Mouse (Mus musculus): Measurements from ENCODE around the gene Chrm5. TPM values are rescaled to one million over a fixed set of nuclear protein-coding genes. Genes with fewer than 3 reads are reported as not detected.

Chrm5 gene
- polyA plus RNA-seq (2012; rRNA removed) = not detected in 2 replicates

DNA sequence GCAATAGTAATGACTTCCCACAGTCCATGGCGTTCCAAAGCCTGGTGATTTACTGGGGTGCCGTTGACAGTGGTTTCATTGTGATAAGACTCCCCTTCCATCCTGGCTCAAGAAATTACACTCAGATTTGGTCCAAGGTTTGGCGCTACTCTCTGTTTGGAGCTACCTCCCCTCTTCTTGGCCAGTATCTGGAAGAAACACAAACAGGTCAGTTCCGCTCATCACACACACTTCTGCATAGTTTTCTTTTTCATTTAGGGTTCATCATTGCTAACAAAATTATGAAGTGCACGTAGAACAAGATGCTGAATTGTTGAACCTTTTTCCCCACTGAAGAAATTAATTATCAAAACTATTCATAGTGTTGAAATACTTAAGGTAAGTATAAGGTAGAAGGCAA lies at the start of gene Chrm5:
TSS of gene Chrm5 (minus strand) at position 101 of the 400 bp plus-strand sequence.

DNA sequence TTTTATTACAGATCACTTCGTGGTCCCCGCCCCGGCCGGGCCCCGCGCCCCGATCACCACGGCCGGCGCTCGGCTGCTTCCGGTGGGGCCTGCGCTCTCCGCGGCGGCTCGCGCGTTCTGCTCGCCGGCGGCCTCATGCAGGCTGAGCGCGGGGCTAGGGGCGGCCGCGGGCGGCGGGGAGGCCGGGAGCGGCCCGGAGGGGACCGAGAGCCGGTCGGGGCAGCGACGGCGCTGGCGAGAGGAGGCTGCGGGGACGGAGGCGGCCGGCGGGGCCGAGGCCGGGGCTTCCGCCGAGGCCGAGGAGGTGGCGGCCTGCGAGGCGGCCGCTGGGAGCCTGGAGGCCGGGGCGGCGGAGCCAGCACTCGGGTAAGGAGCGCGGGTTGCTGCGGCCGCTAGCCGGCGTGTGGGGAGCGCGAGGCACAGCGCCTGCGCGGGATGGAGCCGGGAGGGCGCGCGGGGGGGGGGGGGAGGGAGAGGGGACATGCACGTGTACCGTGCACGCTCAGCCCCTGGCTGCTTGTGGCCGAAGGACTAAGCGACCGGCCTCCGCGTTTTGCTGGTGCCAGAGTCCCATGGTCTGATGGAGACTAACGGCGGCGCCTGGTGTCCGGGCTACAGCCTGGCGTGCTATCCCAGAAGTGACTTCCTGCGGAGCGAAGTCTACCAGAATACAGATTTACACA lies 12.4 kb upstream of the Chrm5 start, which contains the start of gene Aven:
TSS of gene Aven (plus strand) at position 109 of the 683 bp plus-strand sequence.

DNA sequence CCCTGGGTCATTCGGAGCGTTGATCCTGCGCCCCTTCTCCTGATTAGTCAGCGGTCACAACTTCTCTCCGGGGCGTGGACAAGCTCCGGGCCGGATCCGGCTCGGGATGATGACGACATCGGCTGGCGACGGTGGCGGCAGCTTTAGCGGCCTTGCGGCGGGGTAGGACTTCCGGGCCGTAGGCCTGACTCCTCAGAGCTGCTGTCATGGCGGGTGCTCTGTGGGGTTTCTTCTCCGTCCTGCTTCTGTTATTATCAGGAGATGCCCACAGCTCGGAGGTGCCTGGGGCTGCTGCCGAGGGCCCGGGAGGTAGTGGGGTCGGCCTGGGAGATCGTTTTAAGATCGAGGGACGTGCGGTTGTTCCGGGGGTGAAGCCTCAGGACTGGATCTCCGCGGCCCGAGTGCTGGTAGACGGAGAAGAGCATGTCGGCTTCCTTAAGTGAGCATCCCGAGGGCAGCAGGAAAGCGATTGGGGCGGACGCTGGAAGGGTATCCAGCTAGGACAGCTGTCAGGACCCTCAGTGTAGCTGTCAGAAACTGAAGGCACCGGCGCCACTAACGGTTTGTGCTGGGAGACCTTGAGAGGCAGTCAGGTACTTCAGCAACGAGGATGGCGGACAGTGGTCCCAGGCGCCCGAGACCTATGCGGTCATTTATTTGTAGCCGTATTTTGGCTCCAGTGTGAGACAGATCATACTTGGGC lies 25.6 kb downstream of the Chrm5 start, which contains the start of gene Emc7:
TSS of gene Emc7 (plus strand) at position 136 of the 703 bp plus-strand sequence.

Other genes with a start within 250 kb of the Chrm5 start
- gene Lpcat4, start 241.3 kb downstream of the Chrm5 start, polyA plus RNA-seq (2012; rRNA removed) = 54.9 and 64.4 TPM in 2 replicates
- gene Nutm1, start 221.5 kb downstream of the Chrm5 start, polyA plus RNA-seq (2012; rRNA removed) = not detected in 2 replicates
- 32.4 and 73.0 TPM in 2 replicates for gene Nop10, start 218.8 kb downstream of the Chrm5 start, polyA plus RNA-seq (2012; rRNA removed)
- 28.4 and 34.6 TPM in 2 replicates for gene Slc12a6, start 214.9 kb downstream of the Chrm5 start, polyA plus RNA-seq (2012; rRNA removed)
- gene Gm21985, start 214.5 kb downstream of the Chrm5 start, polyA plus RNA-seq (2012; rRNA removed) = not detected in 2 replicates
- 103 TPM in 2 replicates for gene Emc4, start 112.7 kb downstream of the Chrm5 start, polyA plus RNA-seq (2012; rRNA removed)
- 0.42 and 0.75 TPM in 2 replicates for gene Katnbl1, start 101.6 kb downstream of the Chrm5 start, polyA plus RNA-seq (2012; rRNA removed)
- gene Emc7, start 25.8 kb downstream of the Chrm5 start, polyA plus RNA-seq (2012; rRNA removed) = 4.6 and 6.1 TPM in 2 replicates
- 3.0 and 4.7 TPM in 2 replicates for gene Aven, start 12.2 kb upstream of the Chrm5 start, polyA plus RNA-seq (2012; rRNA removed)